Mouse (Mus musculus) c-Kit-negative CD71-positive TER-119-positive erythroid progenitor cells, embryonic 14.5 days (primary cell): ENCODE data around the gene Tgds.
"Not testable (repeated sequence)": the region's sequence is repeated elsewhere in the genome, so short reads cannot be mapped to it uniquely, and the experiment has no call there.

ENCODE experiments used
- DNase-seq: peaks from one replicate; pipeline ENCODE4 v3.0.0-alpha.2; 2013; ENCODE audit warnings: low read depth, low spot score

The Tgds gene

GRCm38 (mm10) chr14:118131931-118132641 is 469 bp downstream of the Tgds start:
- no peak for DNase-seq

GRCm38 (mm10) chr14:118131472-118131871 is 1.1 kb downstream of the Tgds start:
- no peak for DNase-seq

GRCm38 (mm10) chr14:118126301-118126700 is 6.3 kb downstream of the Tgds start:
- no peak for DNase-seq

- DNase-seq, result no peak
Observed at GRCm38 (mm10) chr14:118124771-118125170, 7.8 kb downstream of the Tgds start.

GRCm38 (mm10) chr14:118124129-118124528 is 8.4 kb downstream of the Tgds start:
- DNase-seq, result no peak

GRCm38 (mm10) chr14:118113116-118113515 is 19.4 kb downstream of the Tgds start:
- DNase-seq, result no peak

GRCm38 (mm10) chr14:118107479-118107878 is 25.1 kb downstream of the Tgds start:
- not testable (repeated sequence) for DNase-seq

GRCm38 (mm10) chr14:118101227-118101990 is 31.1 kb downstream of the Tgds start:
- DNase-seq, result no peak

- DNase-seq, result no peak
Observed at GRCm38 (mm10) chr14:118098265-118098664, 34.3 kb downstream of the Tgds start.

- DNase-seq, result no peak
Observed at GRCm38 (mm10) chr14:118089806-118090392, 42.7 kb downstream of the Tgds start.

- DNase-seq, result peak; percentile 44
Observed at GRCm38 (mm10) chr14:118089215-118089805, 43.2 kb downstream of the Tgds start.

- no peak for DNase-seq
Observed at GRCm38 (mm10) chr14:118088437-118089207, 43.9 kb downstream of the Tgds start.

GRCm38 (mm10) chr14:118086271-118087035 is 46.1 kb downstream of the Tgds start:
- DNase-seq, result no peak

- DNase-seq, result no peak
Observed at GRCm38 (mm10) chr14:118083851-118084250, 48.7 kb downstream of the Tgds start.

GRCm38 (mm10) chr14:118080606-118081005 is 51.9 kb downstream of the Tgds start:
- DNase-seq, result no peak

- DNase-seq, result no peak
Observed at GRCm38 (mm10) chr14:118070100-118070499, 62.5 kb downstream of the Tgds start.

GRCm38 (mm10) chr14:118069439-118070079 is 63.0 kb downstream of the Tgds start:
- DNase-seq, result no peak
